Mouse (Mus musculus): ENCODE data around the gene Copz1. TPM values are rescaled to one million over a fixed set of nuclear protein-coding genes. Genes with fewer than 3 reads are reported as not detected.
A peak's percentile ranks its signal among the peaks of the same experiment; 100 is the strongest.

The Copz1 gene
- polyA plus RNA-seq, 1 experiment, result 9.1 TPM

DNA sequence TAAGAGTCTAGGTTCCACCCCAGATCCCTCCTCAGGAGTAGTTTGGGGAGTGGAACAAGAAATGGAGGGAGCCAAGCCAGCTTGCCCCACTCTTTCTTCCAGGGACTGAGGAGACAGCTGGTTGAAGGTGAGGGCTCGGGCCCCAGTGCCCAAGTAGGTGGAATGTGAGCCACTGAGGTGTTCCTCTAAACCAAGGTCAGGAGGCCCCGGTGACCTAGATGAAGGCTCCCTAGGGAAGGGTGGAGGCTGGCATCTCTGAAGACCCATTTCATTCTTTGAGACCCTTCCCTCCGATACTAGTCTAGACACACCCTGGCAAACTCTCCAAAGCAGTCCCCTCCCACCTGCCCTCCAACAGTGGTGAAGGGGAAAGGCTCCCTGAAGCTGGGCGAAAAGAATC is 49.9 kb downstream of the Copz1 start:
- peaks cover 22% of the 10 kb centered on the region for H3K4me1 ChIP-seq (ENCODE audit: control insufficient read depth)
- no peak for TF ChIP-seq GATA1 (IDR thresholded peaks at IDR 0.05; ENCODE audit: low read length)
- no peak for TF ChIP-seq TAL1 (IDR thresholded peaks at IDR 0.05; ENCODE audit: low read length)
- H3K4me3 ChIP-seq (replicated peaks), result no peak overlapping the region
- no peaks in the 10 kb centered on the region for H3K9me3 ChIP-seq (ENCODE audit: control insufficient read depth, low read length)
- peaks cover 5% of the 10 kb centered on the region; the same call in 1 of the 2 replicates for H3K36me3 ChIP-seq (ENCODE audit: control insufficient read depth)
- H3K27me3 ChIP-seq (ENCODE audit: control insufficient read depth), result peaks cover 14% of the 10 kb centered on the region

- TF ChIP-seq TAL1 (IDR thresholded peaks at IDR 0.05; ENCODE audit: low read length), result no peak
- no peak for TF ChIP-seq GATA1 (IDR thresholded peaks at IDR 0.05; ENCODE audit: low read length)
- Histone ChIP-seq H3K36me3 (ENCODE audit: control insufficient read depth) (peaks cover 1% of the 10 kb centered on the region; the same call in 1 of the 2 replicates), H3K9me3 (ENCODE audit: control insufficient read depth, low read length) (no peaks in the 10 kb centered on the region), H3K27me3 (ENCODE audit: control insufficient read depth) (peaks cover 14% of the 10 kb centered on the region), H3K4me1 (ENCODE audit: control insufficient read depth) (peaks cover 22% of the 10 kb centered on the region), H3K4me3 (replicated peaks) (peak overlapping the region; percentile 68)
Measured at GRCm38 (mm10) chr15:103323070-103323454, 50.5 kb downstream of the Copz1 start.

- TF ChIP-seq GATA1 (IDR thresholded peaks at IDR 0.05; ENCODE audit: low read length) (no peak), TAL1 (IDR thresholded peaks at IDR 0.05; ENCODE audit: low read length) (no peak)
- no peaks in the 10 kb centered on the region for H3K9me3 ChIP-seq (ENCODE audit: control insufficient read depth, low read length)
- H3K36me3 ChIP-seq (ENCODE audit: control insufficient read depth), result no peaks in the 10 kb centered on the region; the same call in 1 of the 2 replicates
- peaks cover 14% of the 10 kb centered on the region for H3K27me3 ChIP-seq (ENCODE audit: control insufficient read depth)
- peak overlapping the region; percentile 68 for H3K4me3 ChIP-seq (replicated peaks)
- peaks cover 22% of the 10 kb centered on the region for H3K4me1 ChIP-seq (ENCODE audit: control insufficient read depth)
Measured at GRCm38 (mm10) chr15:103323455-103324247, 51.1 kb downstream of the Copz1 start.

DNA sequence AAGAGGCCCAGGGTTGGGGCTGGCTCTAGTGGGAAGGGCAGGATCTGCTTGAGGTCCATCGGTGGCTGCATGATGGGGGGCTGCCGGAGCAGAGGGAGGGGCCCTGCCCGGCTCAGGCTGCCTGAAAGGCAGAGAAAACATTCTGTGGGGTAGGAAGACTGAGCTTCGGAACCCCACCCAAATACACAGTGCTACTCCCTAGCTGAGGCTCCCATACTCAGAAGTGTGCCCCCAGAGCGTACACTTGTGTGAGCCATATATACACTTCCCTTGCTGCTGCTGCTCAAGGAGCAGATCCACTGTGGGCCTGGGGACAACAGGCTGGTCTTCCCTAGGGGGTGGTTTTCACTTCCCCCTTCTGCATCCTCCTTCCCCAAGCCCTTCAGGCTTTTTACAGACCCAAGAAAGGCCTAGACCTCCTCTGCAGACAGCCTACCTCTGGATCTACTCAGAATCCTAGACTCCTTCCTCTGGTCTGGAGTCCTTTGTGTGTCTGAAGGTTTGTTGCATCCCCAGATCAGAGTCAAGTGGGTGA is 60.6 kb downstream of the Copz1 start:
- TF ChIP-seq GATA1 (IDR thresholded peaks at IDR 0.05; ENCODE audit: low read length) (no peak), TAL1 (IDR thresholded peaks at IDR 0.05; ENCODE audit: low read length) (no peak)
- Histone ChIP-seq H3K27me3 (ENCODE audit: control insufficient read depth) (peaks cover 12% of the 10 kb centered on the region), H3K4me1 (ENCODE audit: control insufficient read depth) (peaks cover 15% of the 10 kb centered on the region), H3K4me3 (replicated peaks) (no peak overlapping the region), H3K9me3 (ENCODE audit: control insufficient read depth, low read length) (no peaks in the 10 kb centered on the region), H3K36me3 (ENCODE audit: control insufficient read depth) (no peaks in the 10 kb centered on the region)

- peak overlapping the region; percentile 1 for H3K4me3 ChIP-seq (replicated peaks)
- no peaks in the 10 kb centered on the region for H3K9me3 ChIP-seq (ENCODE audit: control insufficient read depth, low read length)
- peaks cover 20% of the 10 kb centered on the region for H3K4me1 ChIP-seq (ENCODE audit: control insufficient read depth)
- peaks cover 17% of the 10 kb centered on the region for H3K27me3 ChIP-seq (ENCODE audit: control insufficient read depth)
- H3K36me3 ChIP-seq (ENCODE audit: control insufficient read depth), result no peaks in the 10 kb centered on the region
- no peak for TF ChIP-seq GATA1 (IDR thresholded peaks at IDR 0.05; ENCODE audit: low read length)
- TF ChIP-seq TAL1 (IDR thresholded peaks at IDR 0.05; ENCODE audit: low read length), result no peak
Measured at GRCm38 (mm10) chr15:103333738-103334137, 61.2 kb downstream of the Copz1 start.

- TF ChIP-seq GATA1 (IDR thresholded peaks at IDR 0.05; ENCODE audit: low read length) (no peak), TAL1 (IDR thresholded peaks at IDR 0.05; ENCODE audit: low read length) (no peak)
- Histone ChIP-seq H3K9me3 (ENCODE audit: control insufficient read depth, low read length) (no peaks in the 10 kb centered on the region), H3K36me3 (ENCODE audit: control insufficient read depth) (no peaks in the 10 kb centered on the region), H3K27me3 (ENCODE audit: control insufficient read depth) (peaks cover 22% of the 10 kb centered on the region), H3K4me1 (ENCODE audit: control insufficient read depth) (peaks cover 25% of the 10 kb centered on the region), H3K4me3 (replicated peaks) (peak overlapping the region; percentile 1)
Measured at GRCm38 (mm10) chr15:103334194-103334593, 61.7 kb downstream of the Copz1 start.

DNA sequence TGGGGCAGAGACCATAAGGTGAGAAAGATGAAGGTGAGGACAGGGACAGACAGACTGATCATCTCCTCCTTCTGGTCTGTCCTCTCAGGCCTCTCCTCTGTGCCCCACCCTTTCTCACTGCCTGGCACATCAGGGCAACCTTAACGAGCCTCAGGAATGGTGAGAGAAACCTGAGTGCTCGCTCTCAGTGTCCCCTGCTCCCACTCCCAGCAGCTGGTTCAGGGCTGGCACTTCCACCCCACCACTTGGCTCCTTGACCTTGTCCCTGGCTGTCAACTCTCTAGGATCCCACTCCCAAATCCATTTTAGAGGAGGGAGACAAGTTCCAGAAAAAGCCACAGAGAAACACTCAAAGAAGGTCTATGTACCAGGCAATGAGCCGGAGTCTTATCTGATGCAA is 62.5 kb downstream of the Copz1 start:
- Histone ChIP-seq H3K27me3 (ENCODE audit: control insufficient read depth) (peaks cover 30% of the 10 kb centered on the region), H3K9me3 (ENCODE audit: control insufficient read depth, low read length) (no peaks in the 10 kb centered on the region), H3K36me3 (ENCODE audit: control insufficient read depth) (no peaks in the 10 kb centered on the region), H3K4me3 (replicated peaks) (no peak overlapping the region), H3K4me1 (ENCODE audit: control insufficient read depth) (peaks cover 33% of the 10 kb centered on the region)
- TF ChIP-seq GATA1 (IDR thresholded peaks at IDR 0.05; ENCODE audit: low read length) (no peak), TAL1 (IDR thresholded peaks at IDR 0.05; ENCODE audit: low read length) (no peak)

GRCm38 (mm10) chr15:103335488-103336235 is 63.1 kb downstream of the Copz1 start:
- H3K4me1 ChIP-seq (ENCODE audit: control insufficient read depth), result peaks cover 39% of the 10 kb centered on the region
- no peaks in the 10 kb centered on the region for H3K9me3 ChIP-seq (ENCODE audit: control insufficient read depth, low read length)
- no peaks in the 10 kb centered on the region for H3K36me3 ChIP-seq (ENCODE audit: control insufficient read depth)
- H3K27me3 ChIP-seq (ENCODE audit: control insufficient read depth), result peaks cover 37% of the 10 kb centered on the region
- H3K4me3 ChIP-seq (replicated peaks), result no peak overlapping the region
- TF ChIP-seq GATA1 (IDR thresholded peaks at IDR 0.05; ENCODE audit: low read length), result no peak
- no peak for TF ChIP-seq TAL1 (IDR thresholded peaks at IDR 0.05; ENCODE audit: low read length)

Data from erythroblast, embryonic 14.5 days (primary cell).